Mouse (Mus musculus): ENCODE results near the gene Tnfrsf19. TPM values are rescaled to one million over a fixed set of nuclear protein-coding genes. Genes with fewer than 3 reads are reported as not detected.

Gene Tnfrsf19
- polyA plus RNA-seq, 1 experiment from 2014 or later = 6.7 TPM

- H3K9me3 ChIP-seq (replicated peaks) = no peaks in the 10 kb centered on the region
- peak overlapping the region; percentile 58 for H3K4me2 ChIP-seq
- no peaks in the 10 kb centered on the region for H3K4me1 ChIP-seq
- no peak for ATAC-seq
- peak overlapping the region; percentile 27; the same call in 1 of the 2 replicates for H3K9ac ChIP-seq
- 6% methylated on average over 19 of the region's 19 CpGs for WGBS (ENCODE audit: insufficient replicate concordance)
- peaks cover 43% of the 10 kb centered on the region for H3K27me3 ChIP-seq (replicated peaks)
- H3K27ac ChIP-seq = 0 out of 2 replicates have a peak overlapping the region, but pooled peaks have one; percentile 31
- H3K4me3 ChIP-seq = peak overlapping the region; percentile 42
- H3K36me3 ChIP-seq = no peaks in the 10 kb centered on the region
These were observed 722 bp downstream of the Tnfrsf19 start for GRCm38 (mm10) chr14:61045446-61046090.

GRCm38 (mm10) chr14:61044316-61044715 is 2.0 kb downstream of the Tnfrsf19 start:
- Histone ChIP-seq H3K4me2 (peak overlapping the region; percentile 31), H3K4me3 (no peak overlapping the region; the same call in 1 of the 2 replicates), H3K27me3 (replicated peaks) (peaks cover 43% of the 10 kb centered on the region), H3K9ac (no peak overlapping the region), H3K9me3 (replicated peaks) (no peaks in the 10 kb centered on the region), H3K36me3 (no peaks in the 10 kb centered on the region), H3K27ac (no peak overlapping the region), H3K4me1 (no peaks in the 10 kb centered on the region)
- no peak for ATAC-seq
- 45% methylated on average over 2 of the region's 2 CpGs for WGBS (ENCODE audit: insufficient replicate concordance)

GRCm38 (mm10) chr14:61043511-61044310 is 2.6 kb downstream of the Tnfrsf19 start:
- WGBS (ENCODE audit: insufficient replicate concordance) = 41% methylated on average over 8 of the region's 8 CpGs
- H3K27ac ChIP-seq = no peak overlapping the region
- H3K4me2 ChIP-seq = peak overlapping the region; percentile 31
- H3K4me1 ChIP-seq = no peaks in the 10 kb centered on the region
- no peaks in the 10 kb centered on the region for H3K36me3 ChIP-seq
- H3K4me3 ChIP-seq = no peak overlapping the region; the same call in 1 of the 2 replicates
- ATAC-seq = no peak
- no peaks in the 10 kb centered on the region for H3K9me3 ChIP-seq (replicated peaks)
- no peak overlapping the region for H3K9ac ChIP-seq
- peaks cover 43% of the 10 kb centered on the region for H3K27me3 ChIP-seq (replicated peaks)

GRCm38 (mm10) chr14:61042291-61042690 is 4.0 kb downstream of the Tnfrsf19 start:
- H3K36me3 ChIP-seq = no peaks in the 10 kb centered on the region
- no peak overlapping the region for H3K9ac ChIP-seq
- peaks cover 6% of the 10 kb centered on the region; the same call in 1 of the 2 replicates for H3K4me1 ChIP-seq
- H3K9me3 ChIP-seq (replicated peaks) = no peaks in the 10 kb centered on the region
- ATAC-seq = no peak
- H3K27ac ChIP-seq = 0 out of 2 replicates have a peak overlapping the region, but pooled peaks have one; percentile 26
- 44% methylated on average over 3 of the region's 3 CpGs for WGBS (ENCODE audit: insufficient replicate concordance)
- peaks cover 43% of the 10 kb centered on the region for H3K27me3 ChIP-seq (replicated peaks)
- no peak overlapping the region for H3K4me3 ChIP-seq
- H3K4me2 ChIP-seq = no peak overlapping the region

DNA sequence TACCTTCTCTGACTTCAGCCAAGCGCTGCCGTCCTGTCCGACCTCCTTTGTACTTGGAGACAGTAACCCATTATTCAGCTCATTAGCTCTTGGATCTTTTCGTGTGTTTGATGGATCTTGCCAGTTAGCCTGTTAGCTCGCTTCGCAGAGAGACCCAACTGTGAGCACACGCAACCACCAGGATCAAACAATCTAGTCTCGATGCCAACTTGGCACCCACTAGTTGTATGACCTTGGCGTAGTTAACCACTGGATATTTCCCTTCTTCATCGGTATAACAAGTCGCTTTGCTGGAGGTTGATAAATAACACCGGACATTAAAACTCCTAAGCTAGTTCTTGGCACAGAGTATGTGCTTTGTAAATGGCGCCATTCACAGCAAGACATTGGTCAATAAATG is 6.1 kb downstream of the Tnfrsf19 start:
- Histone ChIP-seq H3K9me3 (replicated peaks) (no peaks in the 10 kb centered on the region), H3K27ac (no peak overlapping the region), H3K9ac (no peak overlapping the region), H3K27me3 (replicated peaks) (peaks cover 26% of the 10 kb centered on the region), H3K4me2 (no peak overlapping the region), H3K4me3 (no peak overlapping the region), H3K36me3 (no peaks in the 10 kb centered on the region), H3K4me1 (peaks cover 6% of the 10 kb centered on the region; the same call in 1 of the 2 replicates)
- 82% methylated on average over 13 of the region's 13 CpGs for WGBS (ENCODE audit: insufficient replicate concordance)
- ATAC-seq = no peak

DNA sequence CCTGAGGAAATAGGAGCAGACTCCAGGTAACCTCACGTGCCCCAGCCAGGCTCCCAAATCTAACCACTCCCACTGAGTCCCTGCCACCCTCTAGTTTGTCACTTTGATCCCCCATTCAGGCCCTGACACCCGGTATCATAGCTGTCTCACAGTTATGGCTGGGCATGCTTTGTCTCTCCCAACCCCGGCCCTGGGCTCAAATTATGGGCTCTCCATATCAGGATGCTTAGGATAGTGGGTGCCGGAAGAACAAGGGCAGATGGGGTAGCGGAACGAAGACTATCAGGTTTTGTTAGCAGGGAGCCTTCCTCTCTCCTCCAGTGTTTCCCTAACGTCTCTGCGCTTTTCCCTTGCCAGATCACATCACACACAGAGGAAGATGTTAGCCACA is 8.2 kb downstream of the Tnfrsf19 start:
- no peak; the same call in 1 of the 2 replicates for ATAC-seq
- H3K4me2 ChIP-seq = peak overlapping the region; percentile 75
- peaks cover 6% of the 10 kb centered on the region; the same call in 1 of the 2 replicates for H3K4me1 ChIP-seq
- H3K4me3 ChIP-seq = peak overlapping the region; percentile 54
- H3K27ac ChIP-seq = no peak overlapping the region
- peaks cover 15% of the 10 kb centered on the region for H3K27me3 ChIP-seq (replicated peaks)
- no peak overlapping the region for H3K9ac ChIP-seq
- 37% methylated on average over 8 of the region's 8 CpGs for WGBS (ENCODE audit: insufficient replicate concordance)
- H3K9me3 ChIP-seq (replicated peaks) = no peaks in the 10 kb centered on the region
- H3K36me3 ChIP-seq = no peaks in the 10 kb centered on the region

GRCm38 (mm10) chr14:61037321-61038081 is 8.8 kb downstream of the Tnfrsf19 start:
- Histone ChIP-seq H3K27ac (no peak overlapping the region), H3K9ac (no peak overlapping the region; the same call in 1 of the 2 replicates), H3K27me3 (replicated peaks) (peaks cover 15% of the 10 kb centered on the region), H3K9me3 (replicated peaks) (no peaks in the 10 kb centered on the region), H3K4me1 (peaks cover 6% of the 10 kb centered on the region; the same call in 1 of the 2 replicates), H3K36me3 (no peaks in the 10 kb centered on the region), H3K4me3 (peak overlapping the region; percentile 54), H3K4me2 (peak overlapping the region; percentile 75)
- ATAC-seq = peak; percentile 65
- WGBS (ENCODE audit: insufficient replicate concordance) = under 1% methylated on average over 40 of the region's 40 CpGs

GRCm38 (mm10) chr14:61030366-61030765 is 15.9 kb downstream of the Tnfrsf19 start:
- H3K9me3 ChIP-seq (replicated peaks) = no peaks in the 10 kb centered on the region
- no peaks in the 10 kb centered on the region for H3K36me3 ChIP-seq
- no peak for ATAC-seq
- no peaks in the 10 kb centered on the region for H3K4me1 ChIP-seq
- H3K4me2 ChIP-seq = no peak overlapping the region
- no peak overlapping the region for H3K4me3 ChIP-seq
- H3K27me3 ChIP-seq (replicated peaks) = no peaks in the 10 kb centered on the region
- WGBS (ENCODE audit: insufficient replicate concordance) = 77% methylated on average over 6 of the region's 6 CpGs
- no peak overlapping the region for H3K9ac ChIP-seq
- no peak overlapping the region for H3K27ac ChIP-seq

DNA sequence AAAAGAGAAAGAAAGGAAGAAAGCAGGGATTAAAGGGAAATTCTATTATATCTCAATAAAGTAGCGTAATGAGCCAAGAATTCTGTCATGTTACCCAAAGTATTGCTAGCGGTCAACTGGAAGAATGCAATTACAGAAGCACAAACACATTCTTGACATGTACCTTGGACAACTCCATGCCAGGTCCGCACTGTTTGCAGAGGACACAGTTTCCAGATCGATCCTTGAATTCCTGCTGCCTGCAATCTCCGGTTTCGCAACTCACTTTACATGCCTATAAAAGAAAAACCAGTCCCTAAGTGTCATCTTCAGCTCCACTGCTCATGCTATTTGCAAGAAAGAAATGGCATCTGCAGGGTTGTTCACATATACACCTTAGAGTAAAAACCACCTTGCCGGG is 22.3 kb downstream of the Tnfrsf19 start:
- no peaks in the 10 kb centered on the region for H3K36me3 ChIP-seq
- H3K27me3 ChIP-seq (replicated peaks) = no peaks in the 10 kb centered on the region
- H3K27ac ChIP-seq = no peak overlapping the region
- no peak overlapping the region for H3K4me2 ChIP-seq
- no peak overlapping the region for H3K9ac ChIP-seq
- no peaks in the 10 kb centered on the region for H3K4me1 ChIP-seq
- ATAC-seq = no peak
- H3K4me3 ChIP-seq = no peak overlapping the region
- 70% methylated on average over 7 of the region's 7 CpGs for WGBS (ENCODE audit: insufficient replicate concordance)
- no peaks in the 10 kb centered on the region for H3K9me3 ChIP-seq (replicated peaks)

GRCm38 (mm10) chr14:61022383-61022782 is 23.9 kb downstream of the Tnfrsf19 start:
- H3K9ac ChIP-seq = no peak overlapping the region
- no peaks in the 10 kb centered on the region for H3K4me1 ChIP-seq
- no peak overlapping the region for H3K4me2 ChIP-seq
- no peaks in the 10 kb centered on the region for H3K27me3 ChIP-seq (replicated peaks)
- no peaks in the 10 kb centered on the region for H3K36me3 ChIP-seq
- WGBS (ENCODE audit: insufficient replicate concordance) = 48% methylated on average over 1 of the region's 1 CpGs
- no peaks in the 10 kb centered on the region for H3K9me3 ChIP-seq (replicated peaks)
- H3K4me3 ChIP-seq = no peak overlapping the region
- ATAC-seq = no peak
- no peak overlapping the region for H3K27ac ChIP-seq

DNA sequence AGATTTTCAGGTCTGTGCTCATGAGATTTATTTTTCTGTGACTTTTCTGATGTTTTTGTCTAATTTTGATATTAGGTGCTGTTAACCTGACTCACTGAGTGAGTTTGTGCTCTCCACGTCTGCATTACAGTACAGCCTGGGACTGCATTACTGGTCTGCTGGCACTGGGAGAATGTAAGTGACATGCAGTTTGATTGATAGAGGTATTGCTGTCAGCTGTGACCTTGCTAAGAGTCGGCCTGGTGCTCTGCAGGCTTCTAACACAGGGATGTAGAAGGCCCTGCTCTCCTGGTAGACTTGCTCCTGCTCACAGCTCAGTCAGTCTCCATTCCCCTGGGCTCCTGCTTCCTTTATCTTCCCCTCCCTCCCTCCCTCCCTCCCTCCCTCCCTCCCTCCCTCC is 25.3 kb downstream of the Tnfrsf19 start:
- Histone ChIP-seq H3K36me3 (no peaks in the 10 kb centered on the region), H3K9me3 (replicated peaks) (no peaks in the 10 kb centered on the region), H3K27ac (no peak overlapping the region), H3K4me2 (no peak overlapping the region), H3K27me3 (replicated peaks) (no peaks in the 10 kb centered on the region; the same call in 1 of the 2 replicates), H3K4me1 (no peaks in the 10 kb centered on the region), H3K9ac (no peak overlapping the region), H3K4me3 (no peak overlapping the region)
- ATAC-seq = no peak
- 38% methylated on average over 2 of the region's 2 CpGs for WGBS (ENCODE audit: insufficient replicate concordance)

All from liver, embryonic 12.5 days (tissue).